Mouse (Mus musculus) mouse trophoblast stem cell (cell line): Measurements from ENCODE around the gene Tmem107.

Experiments
- in situ Hi-C, 2 experiments: fragments of 300-500 bp; cut with MseI, MboI; formaldehyde crosslinking; loops; 2 replicates in 1 of 2; 3 replicates in 1 of 2; pipeline ENCODE4 v1.15.1; 2025

The Tmem107 gene

DNA sequence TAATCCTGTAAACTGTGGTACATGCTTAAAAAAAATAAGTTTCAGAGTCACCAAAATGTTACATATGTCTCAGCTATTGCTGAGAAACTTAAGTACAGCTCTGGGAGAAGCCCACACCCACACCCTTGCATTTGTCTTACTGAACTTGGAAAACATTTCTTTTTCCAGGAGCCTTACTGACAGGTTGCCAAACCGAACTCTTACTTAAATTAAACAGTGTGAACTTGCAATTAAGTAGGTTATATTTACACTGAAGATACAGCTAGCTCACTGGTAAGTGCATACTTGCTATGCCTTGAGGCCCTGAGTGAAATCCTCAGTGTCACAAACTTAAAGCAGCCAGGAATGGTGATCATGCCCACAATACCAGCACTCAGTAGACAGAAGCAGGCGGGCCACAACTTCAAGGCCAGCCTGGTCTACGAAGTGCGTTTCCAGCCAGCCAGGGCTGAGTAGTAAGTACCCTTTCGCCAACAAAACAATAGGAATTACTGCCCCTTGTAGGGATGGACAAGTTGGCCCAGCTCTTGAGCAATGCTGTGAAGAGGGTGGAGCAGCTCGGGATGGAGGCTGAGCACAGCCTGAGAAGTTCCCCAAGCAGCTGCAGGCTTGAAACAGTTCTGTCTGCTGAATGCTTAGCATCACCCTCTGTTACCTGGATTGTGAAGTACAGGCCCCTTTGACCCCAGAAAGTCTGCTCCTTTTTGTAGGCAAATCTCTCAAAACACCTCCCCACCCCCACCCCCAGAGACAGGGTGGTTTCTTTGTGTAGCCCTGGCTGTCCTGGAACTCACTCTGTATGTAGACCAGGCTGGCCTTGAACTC, 3.6 kb downstream of the Tmem107 start:
- in situ Hi-C loops: no loop called here

DNA sequence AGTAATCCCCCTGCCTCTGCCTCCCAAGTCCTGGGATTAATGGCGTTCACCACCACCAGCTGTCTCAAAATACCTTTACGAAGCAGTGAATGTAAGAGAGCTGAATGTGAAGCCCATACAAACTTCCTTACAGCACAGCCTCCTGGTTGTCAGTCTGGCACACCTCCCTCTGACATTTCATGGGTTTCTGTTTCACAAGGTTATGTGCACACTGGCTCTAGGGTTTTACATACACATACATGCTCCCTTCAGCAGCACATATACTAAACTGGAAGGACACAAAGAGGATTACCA, 4.1 kb downstream of the Tmem107 start:
- in situ Hi-C loops: no loop called here

DNA sequence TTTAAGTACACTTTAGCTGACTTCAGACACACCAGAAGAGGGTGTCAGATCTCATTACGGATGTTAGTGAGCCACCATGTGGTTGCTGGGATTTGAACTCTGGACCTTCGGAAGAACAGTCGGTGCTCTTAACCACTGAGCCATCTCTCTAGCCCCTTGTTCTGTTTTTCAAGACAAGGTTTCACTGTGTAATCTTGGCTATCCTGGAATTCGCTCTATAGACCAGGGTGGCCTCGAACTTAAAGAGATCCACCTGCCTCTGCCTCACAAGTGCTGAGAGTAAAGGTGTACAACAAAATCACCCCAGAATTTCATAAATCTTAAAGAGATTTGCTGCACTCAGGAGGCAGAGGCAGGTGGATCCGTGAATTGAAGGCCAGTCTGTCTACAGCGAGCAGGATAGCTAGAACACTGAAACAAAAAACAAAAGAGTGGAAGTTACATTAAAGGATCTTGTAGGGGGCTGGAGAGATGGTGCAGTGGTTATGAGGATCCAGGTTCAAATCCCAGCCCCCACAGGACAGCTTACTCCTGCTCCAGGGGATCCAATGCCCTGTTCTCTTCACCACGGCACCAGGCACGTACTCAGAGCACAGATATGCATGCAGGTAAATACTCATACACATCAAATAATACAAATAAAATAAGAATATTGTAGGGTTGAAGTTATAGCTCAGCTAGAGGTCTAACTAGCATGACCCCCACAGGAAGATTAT, 5.3 kb downstream of the Tmem107 start:
- in situ Hi-C loops: no loop called here

DNA sequence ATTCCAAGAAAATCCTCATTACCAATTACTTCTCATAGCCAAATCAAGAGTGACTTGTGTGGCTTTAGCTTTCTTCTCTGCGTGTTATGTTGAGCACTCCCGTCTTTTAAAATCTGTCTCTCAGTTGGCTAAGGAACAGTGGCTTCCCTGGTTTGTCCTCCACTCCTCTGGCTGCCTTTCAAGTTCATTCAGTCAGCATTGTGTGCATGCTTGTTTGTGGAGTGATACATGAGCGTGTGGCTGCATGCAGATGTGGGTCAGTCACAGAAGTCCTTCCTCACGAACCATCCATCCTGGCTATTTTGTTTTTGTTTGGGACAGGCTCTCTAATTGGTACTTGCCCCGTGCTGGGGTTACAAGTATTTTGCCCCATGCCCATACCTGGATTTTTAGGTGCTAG, 6.0 kb downstream of the Tmem107 start:
- in situ Hi-C loops: no loop called here

DNA sequence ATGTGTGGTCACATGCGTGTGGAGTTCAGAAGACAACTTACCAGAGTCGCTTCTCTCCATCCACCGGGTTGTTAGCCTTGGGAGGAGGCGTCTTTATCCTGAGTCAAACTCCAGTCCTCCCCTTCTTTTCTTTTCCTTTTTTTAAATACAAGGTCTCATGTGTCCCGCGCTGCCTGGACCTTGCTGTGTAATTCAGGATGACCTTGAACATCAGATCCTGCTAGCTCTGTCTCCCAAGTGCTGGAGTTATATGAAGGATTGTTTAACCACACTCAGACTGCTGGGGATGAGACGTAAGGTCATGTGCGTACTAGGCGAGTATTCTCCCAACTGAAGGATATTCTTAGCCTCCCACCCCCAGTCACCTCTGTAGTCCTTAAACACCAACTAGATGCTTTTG, 6.7 kb downstream of the Tmem107 start:
- in situ Hi-C loops: no loop called here

DNA sequence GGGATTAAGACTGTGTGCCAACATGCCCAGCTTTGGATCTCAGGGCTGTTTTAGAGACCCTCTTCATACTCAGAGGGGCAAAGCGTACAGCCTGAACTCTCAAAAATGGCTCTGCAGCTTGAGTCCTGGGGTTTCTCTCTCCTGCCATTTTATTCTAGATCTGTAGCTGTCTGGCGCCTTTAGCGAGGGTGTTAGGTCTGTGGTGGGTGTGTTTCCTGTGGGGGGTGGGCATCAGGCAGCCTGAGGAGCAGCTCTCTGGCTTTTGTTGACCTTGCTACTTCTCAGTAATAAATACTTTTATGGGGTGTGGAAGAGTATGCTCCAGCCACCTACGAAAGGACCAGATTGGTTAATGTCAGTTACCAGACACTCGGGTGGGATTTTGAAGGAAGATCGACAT, 7.4 kb downstream of the Tmem107 start:
- in situ Hi-C loops: no loop called here

DNA sequence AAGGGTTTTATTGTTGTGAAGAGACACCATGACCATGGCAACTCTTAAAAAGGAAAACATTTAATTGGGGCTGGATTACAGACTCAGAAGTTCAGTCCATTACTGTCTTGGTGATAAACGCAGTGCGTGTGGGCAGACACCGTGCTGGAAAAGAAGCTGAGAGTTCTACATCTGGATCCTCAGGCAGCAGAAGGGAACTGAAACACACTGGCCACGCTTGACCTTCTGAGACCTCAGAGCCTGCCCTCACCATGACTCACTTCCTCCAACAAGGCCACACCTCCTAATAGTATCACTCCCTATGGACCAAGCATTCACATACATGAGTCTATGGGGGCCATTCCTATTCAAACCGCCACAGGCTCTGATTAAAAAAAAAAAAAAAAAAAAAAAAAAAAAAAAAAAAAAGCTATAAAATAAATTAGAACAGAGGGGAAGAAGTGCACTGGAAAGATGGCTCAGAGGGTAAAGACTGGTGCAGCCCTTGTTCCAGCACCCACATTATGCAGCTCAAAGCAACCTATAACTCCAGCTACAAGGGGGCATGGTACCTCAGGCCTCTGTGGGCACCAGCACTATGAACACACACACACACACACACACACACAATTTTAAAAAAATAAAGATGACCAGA, 8.3 kb downstream of the Tmem107 start:
- in situ Hi-C loops: no loop called here

DNA sequence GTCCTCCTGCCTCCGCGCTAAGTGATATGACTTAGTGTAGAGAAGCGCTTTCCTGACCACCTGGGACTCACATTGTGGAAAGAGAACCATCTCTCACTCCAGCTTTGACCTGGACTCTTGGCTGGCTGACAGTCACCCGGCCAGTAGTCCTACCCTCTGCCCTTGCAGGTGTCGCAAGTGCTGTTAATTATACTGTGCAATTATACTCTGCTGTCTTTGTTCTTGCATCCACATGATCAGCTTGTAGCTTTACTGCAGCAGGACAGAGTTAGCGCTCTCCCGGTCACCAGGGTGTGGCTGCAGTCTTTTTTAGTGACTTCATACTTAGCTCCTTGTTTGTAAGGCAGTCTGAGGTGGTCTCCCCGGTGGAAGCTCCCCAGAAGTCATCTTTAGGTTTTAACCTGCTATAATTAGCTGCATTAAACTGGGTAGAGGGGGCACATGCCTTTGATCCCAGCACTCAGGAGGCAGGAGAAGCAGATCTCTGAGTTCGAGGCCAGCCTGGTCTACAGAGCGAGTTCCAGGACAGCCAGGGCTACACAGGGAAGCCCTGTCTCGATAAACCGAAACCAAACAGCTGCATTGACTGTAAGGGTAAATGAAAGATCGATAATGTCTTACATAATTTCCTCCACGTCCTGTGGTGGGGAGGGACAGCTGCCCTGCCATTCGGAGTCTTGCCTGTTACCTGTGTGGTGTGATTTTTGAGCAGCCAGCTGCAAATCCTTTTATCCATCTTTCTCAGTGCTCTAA, 9.7 kb downstream of the Tmem107 start:
- in situ Hi-C loops: no loop called here

DNA sequence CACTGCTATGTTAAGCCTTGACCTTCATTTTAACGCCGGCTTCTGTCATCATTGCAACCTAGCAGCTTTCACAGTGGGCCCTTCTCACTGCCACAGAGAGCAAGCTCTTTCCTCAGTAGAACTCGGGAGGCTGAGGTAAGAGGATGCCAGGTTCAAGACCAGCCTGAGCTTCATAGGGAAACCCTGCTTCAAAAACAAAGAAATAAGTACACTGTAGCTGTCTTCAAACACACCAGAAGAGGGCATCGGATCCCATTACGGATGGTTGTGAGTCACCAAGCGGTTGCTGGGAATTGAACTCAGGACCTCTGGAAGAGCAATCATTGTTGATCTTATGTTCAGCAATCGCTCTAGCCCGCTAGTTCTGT, 10.2 kb downstream of the Tmem107 start:
- in situ Hi-C loops: no loop called here

DNA sequence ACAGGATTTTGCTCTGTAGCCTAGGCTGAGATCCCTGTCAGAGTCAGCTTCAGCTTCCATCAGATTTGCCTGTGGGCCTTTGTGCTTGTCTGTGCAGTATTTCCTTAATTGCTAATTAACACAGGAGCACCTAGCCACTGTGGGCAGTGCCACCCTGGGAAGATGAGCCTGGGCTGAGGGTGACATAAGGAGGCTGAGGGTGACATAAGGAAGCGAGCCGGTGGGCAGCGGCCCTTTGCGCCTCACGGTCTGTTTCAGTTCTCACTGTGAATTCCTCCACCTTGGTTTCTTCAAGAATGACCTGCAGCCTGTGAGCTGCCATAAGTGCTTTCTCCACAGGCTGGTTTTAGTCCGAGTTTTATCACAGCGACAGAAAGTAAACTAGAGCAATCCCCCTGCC, 11.0 kb downstream of the Tmem107 start:
- in situ Hi-C loops: no loop called here

DNA sequence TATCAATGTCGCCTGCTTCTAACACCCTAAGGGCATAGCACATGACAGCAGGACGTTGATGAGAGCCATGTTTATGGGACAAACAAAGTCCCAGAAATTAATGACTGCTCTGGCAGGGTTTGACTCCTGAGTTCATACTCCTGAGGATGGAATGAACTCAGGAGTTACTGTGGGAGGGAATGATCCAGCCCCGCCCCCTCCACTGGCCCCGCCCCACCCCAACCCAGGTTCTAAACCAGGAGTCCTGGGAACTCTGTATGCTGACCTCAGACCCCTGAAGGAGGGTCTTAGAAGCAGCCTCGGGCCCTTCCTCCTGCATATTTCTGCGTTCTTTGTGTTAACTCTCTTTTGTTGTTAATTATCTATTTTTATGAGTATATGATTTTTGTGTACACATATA, 15.0 kb downstream of the Tmem107 start:
- in situ Hi-C loops: no loop called here

DNA sequence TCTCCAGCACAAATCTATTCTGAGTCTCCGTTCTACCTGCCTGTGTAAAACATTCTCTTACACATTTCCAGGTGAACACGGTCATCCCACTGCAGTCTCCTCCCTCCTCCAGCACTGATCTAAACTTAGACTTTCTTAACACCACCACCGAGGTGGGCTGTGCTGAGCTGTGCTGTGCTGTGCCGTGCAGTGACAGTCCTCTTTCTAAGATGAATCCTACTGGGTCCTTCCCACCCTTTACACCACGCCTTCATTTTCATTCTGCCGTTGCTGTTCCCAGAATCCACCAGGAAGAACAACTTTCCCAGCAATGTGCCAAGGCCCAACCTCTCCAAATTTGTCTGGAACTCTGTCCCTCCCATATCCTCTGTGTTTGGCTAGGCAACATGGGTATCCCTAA, 15.8 kb downstream of the Tmem107 start:
- in situ Hi-C loops: no loop called here

DNA sequence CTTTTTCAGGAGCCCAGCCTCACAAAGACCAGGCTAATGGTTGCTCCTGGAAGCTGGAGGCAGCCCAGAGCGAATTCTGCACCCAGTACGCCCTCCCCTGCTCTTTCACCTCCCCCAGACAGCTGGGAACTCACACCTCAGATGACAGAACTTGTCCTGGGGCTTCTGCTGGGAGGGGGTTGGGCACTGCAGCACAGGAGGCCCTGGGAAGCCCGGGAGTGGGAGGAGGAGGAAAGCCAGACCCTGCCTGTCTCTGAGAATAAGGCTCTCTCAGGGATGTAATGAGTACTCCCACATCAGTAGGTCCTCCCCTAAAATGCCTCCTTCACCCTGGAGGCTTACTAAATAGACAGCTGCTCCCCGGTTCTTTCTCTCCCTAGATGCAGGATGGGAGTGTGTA, 16.5 kb downstream of the Tmem107 start:
- in situ Hi-C loops: no loop called here

DNA sequence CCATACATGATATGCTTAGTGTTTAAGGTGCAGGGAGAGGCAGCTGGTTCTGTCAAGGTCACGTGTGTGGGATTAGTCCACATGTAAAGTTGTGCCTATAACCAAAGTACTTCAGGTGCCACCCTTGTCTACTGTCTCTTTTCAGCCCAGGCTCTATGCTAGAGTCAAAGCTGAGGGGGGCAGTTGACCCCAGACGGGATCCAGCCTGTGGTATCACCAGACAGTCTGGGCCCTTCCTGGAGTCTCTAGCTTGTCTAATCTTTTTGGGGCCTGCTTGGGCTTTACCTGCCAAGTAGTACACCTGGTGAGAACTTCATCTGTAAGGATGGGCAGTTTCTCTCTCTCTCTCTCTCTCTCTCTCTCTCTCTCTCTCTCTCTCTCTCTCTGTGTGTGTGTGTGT, 17.0 kb downstream of the Tmem107 start:
- in situ Hi-C loops: no loop called here

DNA sequence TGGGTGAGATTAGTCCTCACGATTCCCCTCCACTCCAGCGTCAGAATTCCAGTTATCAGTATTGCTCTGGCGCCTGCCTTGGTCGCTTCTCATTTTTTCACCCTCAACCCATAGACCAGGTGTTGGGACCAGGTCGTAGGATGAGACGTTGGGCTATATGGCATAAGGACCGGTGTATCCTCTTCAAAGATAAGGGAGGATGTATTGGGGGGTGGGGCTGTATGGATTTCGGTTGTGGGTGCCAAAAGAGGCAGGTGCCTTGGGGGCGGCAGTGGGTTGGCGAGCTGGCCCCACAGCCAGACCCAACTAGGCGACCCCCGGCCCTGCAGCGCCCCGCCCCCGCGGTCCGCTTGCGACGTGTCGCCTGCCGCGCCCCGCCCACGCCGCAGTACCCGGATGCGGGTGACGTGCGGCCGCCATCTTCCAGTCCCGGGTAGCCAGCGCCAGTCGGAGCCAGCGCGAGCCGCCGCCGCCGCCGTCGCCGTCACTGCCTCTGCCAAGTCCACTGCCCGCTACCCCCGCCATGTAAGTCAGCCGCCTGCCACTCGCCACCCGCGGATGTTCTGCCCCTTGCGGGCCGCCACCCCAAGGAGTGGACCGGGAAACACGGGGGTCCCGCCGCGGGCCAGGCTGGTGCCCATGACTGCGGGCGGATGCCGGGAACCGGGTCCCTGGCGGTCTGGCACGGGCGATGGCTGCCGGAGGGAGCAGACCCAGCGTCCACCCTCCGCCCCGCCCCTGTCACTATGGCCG, 17.7 kb downstream of the Tmem107 start, which contains the start of gene Vamp2:
Vamp2 (plus strand) TSS at position 388 of the 753 bp plus-strand sequence.
- in situ Hi-C loops: no loop called here

DNA sequence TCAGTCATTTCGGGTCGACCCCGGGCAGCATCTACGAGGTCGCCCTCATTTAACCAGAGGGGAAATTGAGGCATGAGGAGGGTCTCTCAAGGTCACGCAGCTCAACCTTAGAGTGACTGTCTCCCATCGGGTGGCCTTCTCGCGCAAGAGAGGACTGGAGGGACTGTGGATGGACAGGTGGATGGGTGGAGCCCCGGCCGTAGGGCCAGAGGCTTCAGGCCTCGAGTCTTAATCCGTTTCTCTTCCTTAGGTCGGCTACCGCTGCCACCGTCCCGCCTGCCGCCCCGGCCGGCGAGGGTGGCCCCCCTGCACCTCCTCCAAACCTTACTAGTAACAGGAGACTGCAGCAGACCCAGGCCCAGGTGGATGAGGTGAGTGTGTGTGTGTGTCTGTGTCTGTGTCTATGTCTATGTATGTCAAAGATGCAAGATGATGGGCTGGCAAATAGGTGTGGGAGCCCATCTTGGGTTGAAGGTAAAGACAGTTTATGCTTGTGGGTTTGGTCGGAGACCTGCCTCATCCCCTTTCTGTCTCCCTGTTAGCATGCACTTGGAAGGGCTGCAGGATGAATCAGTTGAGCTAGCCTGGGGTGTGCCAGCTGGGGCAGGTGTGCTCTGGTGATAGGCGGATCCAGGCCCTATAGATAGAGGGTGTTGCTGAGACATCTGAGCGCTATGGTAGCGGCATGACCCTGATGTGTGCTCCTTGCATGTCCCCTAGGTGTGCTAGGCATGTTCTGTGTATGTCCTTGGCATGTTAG, 18.4 kb downstream of the Tmem107 start:
- in situ Hi-C loops: no loop called here

DNA sequence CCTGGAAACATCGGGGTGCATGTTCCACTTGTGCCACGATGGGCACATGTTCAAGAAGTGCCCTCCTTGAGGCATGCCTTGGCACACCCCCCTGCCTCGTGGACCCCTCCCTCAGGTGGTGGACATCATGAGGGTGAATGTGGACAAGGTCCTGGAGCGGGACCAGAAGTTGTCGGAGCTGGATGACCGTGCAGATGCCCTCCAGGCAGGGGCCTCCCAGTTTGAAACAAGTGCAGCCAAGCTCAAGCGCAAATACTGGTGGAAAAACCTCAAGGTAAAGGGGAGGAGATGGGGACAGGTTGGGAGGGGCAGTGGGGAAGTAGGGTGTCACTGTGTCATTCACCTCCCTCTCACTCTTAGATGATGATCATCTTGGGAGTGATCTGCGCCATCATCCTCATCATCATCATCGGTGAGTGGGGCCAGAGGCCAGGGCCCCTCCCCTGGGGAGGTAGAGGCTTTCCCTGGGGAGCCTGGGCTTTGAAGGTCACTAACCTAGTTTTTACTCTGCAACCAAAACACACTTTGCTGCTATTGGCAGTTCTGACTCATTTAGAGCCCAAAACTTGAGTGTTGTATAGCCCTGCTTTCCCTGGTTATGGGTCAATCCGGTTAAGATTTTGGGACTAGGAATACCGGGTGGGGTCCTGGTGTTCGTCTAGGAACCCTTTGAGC, 19.1 kb downstream of the Tmem107 start:
- in situ Hi-C loops: no loop called here

DNA sequence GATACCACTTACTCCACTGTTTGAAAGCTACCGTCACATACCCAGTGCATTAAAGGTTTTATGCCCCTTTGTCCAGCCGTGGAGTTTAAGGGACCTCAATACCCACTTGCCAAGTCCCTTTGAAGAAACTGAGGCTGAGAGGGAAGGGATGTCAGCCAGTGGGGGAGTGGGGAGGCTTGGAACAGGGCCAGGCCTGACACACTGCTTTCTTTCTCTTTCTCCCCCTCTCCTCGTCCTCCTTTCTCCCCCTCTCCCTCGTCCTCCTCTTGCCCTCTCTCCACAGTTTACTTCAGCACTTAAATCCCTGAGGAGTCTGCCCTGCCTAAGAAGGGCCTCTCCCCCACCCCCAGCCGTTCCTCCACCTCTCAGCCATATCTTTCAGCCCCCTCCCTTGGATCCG, 19.8 kb downstream of the Tmem107 start:
- in situ Hi-C loops: no loop called here

DNA sequence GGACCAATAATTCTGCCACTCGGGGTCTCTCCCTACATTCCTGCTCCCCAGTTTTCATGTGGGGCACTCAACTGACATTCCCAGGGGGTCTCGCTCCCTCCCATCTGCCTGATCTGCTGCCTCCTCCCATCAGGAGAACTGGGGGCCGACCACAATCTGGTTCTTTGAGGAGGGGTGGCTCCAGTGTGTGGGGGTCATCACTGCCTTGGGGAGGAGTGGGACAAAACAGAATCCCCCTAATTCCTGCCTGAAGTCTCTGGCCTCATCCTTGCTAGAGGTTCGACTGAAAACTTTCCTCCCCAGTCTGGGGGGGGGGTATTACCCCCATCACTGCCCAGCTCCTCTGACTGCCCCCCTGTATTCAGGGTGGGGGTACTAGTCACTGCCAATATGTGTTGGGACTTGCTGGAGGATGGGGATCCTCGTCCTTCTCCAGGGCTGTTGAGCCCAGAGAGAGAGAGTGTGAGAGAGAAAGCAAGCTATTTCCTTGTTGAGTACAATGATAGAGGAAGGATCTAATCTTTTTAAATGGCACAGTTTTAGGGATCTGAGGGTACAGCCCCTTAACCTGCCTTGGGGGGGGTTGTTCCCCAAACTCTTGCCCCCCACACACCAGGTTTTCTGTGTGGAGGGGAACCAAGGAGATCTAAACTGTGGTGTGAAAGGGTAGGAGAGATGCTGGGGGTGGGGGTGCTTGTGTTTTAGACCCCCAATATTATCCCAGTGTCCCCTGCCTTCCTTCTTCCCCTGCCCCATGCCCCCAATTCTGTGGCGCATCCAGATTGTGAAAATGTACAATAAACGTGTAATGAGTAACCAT, 21.2 kb downstream of the Tmem107 start:
- in situ Hi-C loops: no loop called here
